Mouse (Mus musculus) heart, adult 2 months (tissue): ENCODE measurements around the gene Pld1.

Experiments used
- CTCF ChIP-seq: fragments of 200-600 bp; IDR thresholded peaks from 2 replicates; pipeline ENCODE4 v1.8.1; 2022; ENCODE audit warnings: antibody characterized with exemption, mild to moderate bottlenecking, moderate library complexity
- EP300 ChIP-seq: fragments of 200-500 bp; IDR thresholded peaks from 2 replicates; pipeline ENCODE4 v1.6.1; 2011; ENCODE audit warnings: low read depth, low read length, control low read depth; ENCODE audit not compliant: insufficient read depth
- POLR2A ChIP-seq: fragments of 200-500 bp; IDR thresholded peaks from 2 replicates; pipeline ENCODE4 v1.6.1; 2011; ENCODE audit warnings: mild to moderate bottlenecking, low read depth, low read length, control low read depth; ENCODE audit not compliant: insufficient read depth

- TF ChIP-seq CTCF (no peak), POLR2A (no peak), EP300 (no peak)
Observed at GRCm38 (mm10) chr3:27956006-27956405, 17.5 kb downstream of the Pld1 start.
